Mouse (Mus musculus): ENCODE data around the gene N4bp2.

DNA sequence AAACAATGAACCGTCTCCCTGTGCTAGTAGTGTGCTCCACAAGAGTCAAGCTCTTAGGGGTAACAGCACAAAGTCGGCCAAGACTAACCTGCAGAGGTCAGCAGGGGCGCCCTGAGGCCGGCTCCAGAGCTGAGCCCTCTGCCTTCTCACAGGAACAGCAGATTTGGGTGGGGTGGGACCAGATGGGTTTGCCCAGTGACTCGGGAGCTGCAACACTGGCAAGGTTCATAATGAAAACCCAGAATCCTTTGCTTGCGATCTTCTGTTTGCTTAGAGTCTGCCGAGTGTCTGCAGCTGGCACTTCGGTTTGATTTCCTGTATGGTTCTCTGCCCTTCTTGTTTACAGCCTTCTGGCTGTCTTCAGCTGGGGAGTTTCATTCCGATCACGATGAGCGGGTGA, 87.4 kb downstream of the N4bp2 start:
- TF ChIP-seq POLR2A (IDR thresholded peaks at IDR 0.05; ENCODE audit: borderline replicate concordance, extremely low read depth, low read depth, low read length) = no peak
- no peak for TF ChIP-seq CTCF (IDR thresholded peaks at IDR 0.05; ENCODE audit: insufficient read depth, low read length)

Data from lung, adult 2 months (tissue).